Mouse (Mus musculus): ENCODE measurements around the gene Bcl2l12. TPM values are rescaled to one million over a fixed set of nuclear protein-coding genes. Genes with fewer than 3 reads are reported as not detected.

The Bcl2l12 gene
- polyA plus RNA-seq (2016; fragmentation: Nextera tagmentation; extraction: Ambion mirVana): 42.1 and 42.5 TPM in 2 replicates

DNA sequence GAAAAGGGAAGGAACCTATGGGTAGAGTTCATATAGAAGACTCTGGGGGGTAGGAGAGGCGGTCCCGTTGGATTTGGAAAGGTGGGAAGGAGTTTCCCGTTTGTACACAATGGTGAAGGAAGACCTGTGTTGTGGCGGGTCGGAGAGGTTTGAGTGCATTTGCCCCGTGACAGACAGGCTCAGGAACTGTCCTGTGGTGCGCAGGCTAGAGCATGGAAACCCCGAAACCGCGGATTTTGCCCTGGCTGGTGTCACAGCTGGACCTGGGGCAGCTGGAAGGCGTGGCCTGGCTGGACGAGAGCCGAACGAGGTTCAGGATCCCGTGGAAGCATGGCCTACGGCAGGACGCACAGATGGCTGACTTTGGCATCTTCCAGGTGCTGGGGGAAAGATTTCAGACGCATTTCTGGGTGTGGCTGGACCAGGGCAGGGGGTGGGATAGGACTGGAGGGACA is at the start of gene Bcl2l12:
Bcl2l12 (minus strand) TSS at position 212 of the 455 bp plus-strand sequence.
- peak within 1 kb of the TSS; percentile 83 for H3K4me2 ChIP-seq
- 0 out of 2 replicates have a peak, but pooled peaks have one; percentile 1 for ATAC-seq (ENCODE audit: insufficient number of reproducible peaks, low FRiP score)
- peak within 1 kb of the TSS; percentile 60 for H3K4me3 ChIP-seq
- H3K9me3 ChIP-seq (replicated peaks): no peaks in the 10 kb centered on the region
- H3K27ac ChIP-seq (ENCODE audit: poor library complexity, severe bottlenecking): peak within 1 kb of the TSS; percentile 74
- H3K4me1 ChIP-seq (replicated peaks): peaks cover 45% of the 10 kb centered on the region
- WGBS: 1% methylated on average over 18 of the region's 18 CpGs
- H3K27me3 ChIP-seq (replicated peaks): no peaks in the 10 kb centered on the region
- H3K36me3 ChIP-seq: peaks cover 68% of the 10 kb centered on the region
- H3K9ac ChIP-seq: peak within 1 kb of the TSS; percentile 87

DNA sequence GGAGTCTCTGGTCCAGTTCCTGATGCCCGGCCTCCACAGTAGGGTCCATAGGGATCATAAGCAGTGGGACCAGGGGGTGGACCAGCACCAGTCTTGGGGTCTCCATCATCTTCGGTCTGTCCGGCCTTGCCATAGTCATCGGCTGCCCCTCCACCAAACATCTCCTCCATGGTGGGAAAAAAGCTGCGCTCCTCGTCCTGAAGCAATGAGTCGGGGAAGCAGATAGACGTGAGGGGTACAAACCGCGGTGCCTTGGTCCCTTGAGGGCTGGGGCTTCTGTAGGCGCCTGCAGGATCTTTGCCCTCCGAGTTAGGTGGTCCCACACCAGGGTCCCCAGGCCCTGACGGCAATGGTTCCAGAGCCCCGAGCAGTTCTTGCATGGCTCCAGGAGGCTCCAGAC is 49.0 kb upstream of the Bcl2l12 start:
- ATAC-seq (ENCODE audit: insufficient number of reproducible peaks, low FRiP score): no peak
- H3K36me3 ChIP-seq: peaks cover 83% of the 10 kb centered on the region
- no peaks in the 10 kb centered on the region for H3K27me3 ChIP-seq (replicated peaks)
- H3K9ac ChIP-seq: no peak overlapping the region
- H3K4me2 ChIP-seq: no peak overlapping the region
- H3K27ac ChIP-seq (ENCODE audit: poor library complexity, severe bottlenecking): no peak overlapping the region
- no peak overlapping the region for H3K4me3 ChIP-seq
- no peaks in the 10 kb centered on the region for H3K9me3 ChIP-seq (replicated peaks)
- peaks cover 21% of the 10 kb centered on the region for H3K4me1 ChIP-seq (replicated peaks)
- 96% methylated on average over 14 of the region's 14 CpGs for WGBS

DNA sequence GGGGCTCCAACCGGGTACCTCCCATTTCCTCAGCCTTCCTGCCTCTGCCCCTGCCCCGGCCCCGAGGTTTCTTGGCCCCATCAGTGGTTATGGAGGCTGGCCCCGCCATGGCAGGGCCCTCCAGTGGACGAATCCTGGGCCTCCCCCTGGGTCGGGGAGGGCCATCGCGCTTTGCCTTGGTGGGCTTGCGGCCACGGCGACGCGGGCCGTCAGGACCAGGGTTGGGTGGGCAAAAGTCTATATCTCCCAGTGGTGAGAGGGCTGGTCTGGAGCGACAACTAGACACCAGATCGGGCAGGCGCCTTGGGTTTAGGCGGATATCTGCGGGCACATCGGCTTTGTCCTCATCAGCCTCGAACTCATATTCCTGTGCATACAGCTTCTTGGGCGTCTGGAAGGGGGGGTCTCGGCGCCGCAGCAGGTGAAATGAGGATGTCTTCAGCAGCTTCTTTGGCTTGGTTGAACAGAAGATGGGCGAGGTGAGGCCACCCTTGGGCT is 48.4 kb upstream of the Bcl2l12 start:
- no peak overlapping the region for H3K4me2 ChIP-seq
- no peak for ATAC-seq (ENCODE audit: insufficient number of reproducible peaks, low FRiP score)
- WGBS: 94% methylated on average over 26 of the region's 26 CpGs

DNA sequence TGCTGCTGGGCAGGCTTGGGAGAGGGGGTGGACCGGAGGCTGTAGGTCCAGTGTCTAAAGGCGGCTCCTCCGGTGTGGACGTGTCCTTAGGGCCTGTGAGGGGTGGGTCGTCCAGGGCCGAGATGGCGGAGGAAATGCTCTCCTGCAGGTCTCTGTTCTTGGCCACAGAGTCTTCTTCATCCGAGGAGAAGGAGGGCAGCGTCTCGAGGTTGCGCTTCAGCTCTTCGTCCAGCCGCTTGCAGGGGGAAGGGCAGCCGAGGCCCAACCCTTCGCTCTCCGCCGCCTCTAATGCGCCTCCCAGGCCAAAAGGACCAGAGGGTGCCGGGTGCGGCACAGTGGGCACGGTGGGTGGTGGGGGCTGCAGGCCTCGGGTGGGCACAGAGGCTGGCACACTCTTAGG is 47.2 kb upstream of the Bcl2l12 start:
- Histone ChIP-seq H3K4me2 (no peak overlapping the region), H3K27ac (ENCODE audit: poor library complexity, severe bottlenecking) (no peak overlapping the region), H3K4me3 (no peak overlapping the region), H3K9me3 (replicated peaks) (no peaks in the 10 kb centered on the region), H3K9ac (no peak overlapping the region), H3K36me3 (peaks cover 99% of the 10 kb centered on the region), H3K27me3 (replicated peaks) (no peaks in the 10 kb centered on the region), H3K4me1 (replicated peaks) (peaks cover 8% of the 10 kb centered on the region)
- 93% methylated on average over 22 of the region's 22 CpGs for WGBS
- ATAC-seq (ENCODE audit: insufficient number of reproducible peaks, low FRiP score): no peak

More for the DNA sequence above, 48.4 kb upstream of the Bcl2l12 start:
- Histone ChIP-seq H3K27ac (ENCODE audit: poor library complexity, severe bottlenecking) (no peak overlapping the region), H3K9me3 (replicated peaks) (no peaks in the 10 kb centered on the region), H3K27me3 (replicated peaks) (no peaks in the 10 kb centered on the region), H3K4me1 (replicated peaks) (peaks cover 19% of the 10 kb centered on the region), H3K4me3 (no peak overlapping the region), H3K36me3 (peaks cover 89% of the 10 kb centered on the region), H3K9ac (no peak overlapping the region)

DNA sequence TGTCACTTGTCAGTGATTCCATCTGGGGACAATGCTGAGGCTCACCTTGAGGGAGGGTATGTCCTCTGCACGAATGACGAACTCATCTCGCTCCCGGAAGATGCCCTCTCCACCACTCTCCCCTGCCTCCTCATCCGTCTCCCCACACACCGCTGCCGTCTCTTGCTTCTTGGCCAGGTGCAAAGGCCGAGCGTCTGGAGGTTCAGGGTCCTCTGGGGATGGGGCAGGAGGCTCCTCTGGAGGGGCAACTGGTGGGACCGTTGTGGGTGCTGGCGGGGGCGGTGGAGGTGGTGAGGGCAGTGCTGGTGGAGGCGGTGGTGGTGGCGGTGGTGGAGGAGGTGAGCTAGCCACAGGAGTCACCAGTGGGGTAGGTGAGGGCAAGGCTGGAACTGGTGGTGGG is 44.8 kb upstream of the Bcl2l12 start:
- no peaks in the 10 kb centered on the region for H3K4me1 ChIP-seq (replicated peaks)
- H3K27ac ChIP-seq (ENCODE audit: poor library complexity, severe bottlenecking): no peak overlapping the region
- WGBS: 97% methylated on average over 14 of the region's 14 CpGs
- H3K4me3 ChIP-seq: no peak overlapping the region
- no peaks in the 10 kb centered on the region for H3K27me3 ChIP-seq (replicated peaks)
- no peak overlapping the region for H3K9ac ChIP-seq
- no peaks in the 10 kb centered on the region for H3K9me3 ChIP-seq (replicated peaks)
- H3K4me2 ChIP-seq: no peak overlapping the region
- ATAC-seq (ENCODE audit: insufficient number of reproducible peaks, low FRiP score): no peak
- peaks cover 98% of the 10 kb centered on the region for H3K36me3 ChIP-seq

DNA sequence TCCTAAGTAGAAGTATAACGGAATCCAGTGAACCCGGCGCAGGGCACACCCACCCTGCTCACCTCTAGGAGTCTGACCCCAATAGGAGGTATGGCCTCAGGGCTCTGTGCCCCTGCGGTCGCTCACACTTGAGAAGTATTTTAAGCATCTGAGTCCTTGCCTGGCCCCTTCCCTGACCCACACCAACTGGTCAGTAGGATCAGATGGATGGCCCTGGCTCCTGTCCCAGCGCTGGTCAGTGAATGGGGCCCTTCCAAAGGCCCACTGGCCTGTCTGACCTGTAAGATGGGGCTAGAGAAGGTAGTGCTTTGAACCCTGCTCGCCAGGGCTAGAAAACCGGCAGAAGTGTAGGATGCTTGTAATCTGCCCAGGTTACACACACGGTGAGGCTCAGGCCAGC is 42.3 kb upstream of the Bcl2l12 start:
- H3K9me3 ChIP-seq (replicated peaks): no peaks in the 10 kb centered on the region
- H3K27ac ChIP-seq (ENCODE audit: poor library complexity, severe bottlenecking): no peak overlapping the region
- no peak overlapping the region for H3K4me3 ChIP-seq
- H3K36me3 ChIP-seq: peaks cover 98% of the 10 kb centered on the region
- no peak overlapping the region for H3K4me2 ChIP-seq
- no peaks in the 10 kb centered on the region for H3K27me3 ChIP-seq (replicated peaks)
- WGBS: 84% methylated on average over 9 of the region's 9 CpGs
- H3K4me1 ChIP-seq (replicated peaks): no peaks in the 10 kb centered on the region
- ATAC-seq (ENCODE audit: insufficient number of reproducible peaks, low FRiP score): no peak
- H3K9ac ChIP-seq: no peak overlapping the region

DNA sequence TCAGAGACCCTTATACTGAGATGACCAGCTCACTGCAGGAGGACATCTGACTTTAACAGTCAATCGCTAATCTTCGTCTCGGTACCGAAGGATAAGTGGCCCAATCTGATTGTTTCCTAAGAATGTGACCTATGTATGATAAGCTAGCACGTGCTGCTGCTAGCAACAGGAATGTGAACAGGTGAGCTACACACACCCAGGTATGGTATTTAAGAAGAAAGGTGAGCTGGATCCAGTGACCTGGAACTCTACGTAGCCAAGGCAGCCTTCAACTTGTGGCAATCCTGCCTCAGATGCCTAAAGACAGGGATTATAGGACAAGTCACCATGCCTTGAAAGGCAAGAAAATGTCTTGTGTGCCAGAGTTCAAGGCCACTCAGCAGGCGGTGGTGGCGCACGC is 39.9 kb upstream of the Bcl2l12 start:
- peaks cover 99% of the 10 kb centered on the region for H3K36me3 ChIP-seq
- no peaks in the 10 kb centered on the region for H3K4me1 ChIP-seq (replicated peaks)
- WGBS: 93% methylated on average over 9 of the region's 9 CpGs
- H3K27ac ChIP-seq (ENCODE audit: poor library complexity, severe bottlenecking): no peak overlapping the region
- no peak overlapping the region for H3K4me3 ChIP-seq
- no peaks in the 10 kb centered on the region for H3K27me3 ChIP-seq (replicated peaks)
- H3K9ac ChIP-seq: no peak overlapping the region
- no peak for ATAC-seq (ENCODE audit: insufficient number of reproducible peaks, low FRiP score)
- H3K9me3 ChIP-seq (replicated peaks): no peaks in the 10 kb centered on the region
- H3K4me2 ChIP-seq: no peak overlapping the region

DNA sequence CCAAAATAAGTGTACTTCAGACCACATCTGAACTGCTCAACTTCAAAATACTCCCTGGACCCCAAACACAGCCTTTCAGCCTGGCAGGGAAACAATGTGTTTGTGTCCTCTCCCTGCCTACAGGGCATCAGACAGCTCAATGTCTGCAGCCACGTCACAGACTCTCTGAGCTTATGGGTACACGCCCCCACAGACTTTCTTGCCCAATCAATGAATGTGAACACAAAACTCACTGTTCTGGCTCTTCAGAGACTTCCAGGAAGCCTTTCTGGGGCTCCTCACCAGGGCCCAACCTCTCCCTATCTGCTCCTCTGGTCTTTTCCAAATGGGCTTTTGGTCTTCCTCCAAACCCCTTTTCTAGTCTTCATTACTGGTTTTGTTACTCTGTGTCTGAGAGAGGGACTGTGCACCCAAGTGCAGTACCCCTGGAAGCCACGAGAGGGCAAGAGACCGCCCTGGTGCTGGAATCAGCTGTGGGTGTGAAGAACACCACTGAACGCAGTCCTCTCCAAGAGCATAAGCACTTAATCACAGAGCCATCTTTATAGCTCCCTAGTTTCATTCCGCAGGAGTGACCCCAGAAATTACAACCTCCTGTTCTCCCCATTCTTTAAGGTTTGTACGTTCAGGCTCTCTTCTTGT is 39.3 kb upstream of the Bcl2l12 start:
- WGBS: 69% methylated on average over 7 of the region's 7 CpGs
- no peaks in the 10 kb centered on the region for H3K9me3 ChIP-seq (replicated peaks)
- H3K9ac ChIP-seq: no peak overlapping the region
- H3K4me2 ChIP-seq: no peak overlapping the region
- H3K4me3 ChIP-seq: no peak overlapping the region
- peaks cover 99% of the 10 kb centered on the region for H3K36me3 ChIP-seq
- ATAC-seq (ENCODE audit: insufficient number of reproducible peaks, low FRiP score): no peak
- H3K27ac ChIP-seq (ENCODE audit: poor library complexity, severe bottlenecking): no peak overlapping the region
- no peaks in the 10 kb centered on the region for H3K27me3 ChIP-seq (replicated peaks)
- H3K4me1 ChIP-seq (replicated peaks): no peaks in the 10 kb centered on the region

DNA sequence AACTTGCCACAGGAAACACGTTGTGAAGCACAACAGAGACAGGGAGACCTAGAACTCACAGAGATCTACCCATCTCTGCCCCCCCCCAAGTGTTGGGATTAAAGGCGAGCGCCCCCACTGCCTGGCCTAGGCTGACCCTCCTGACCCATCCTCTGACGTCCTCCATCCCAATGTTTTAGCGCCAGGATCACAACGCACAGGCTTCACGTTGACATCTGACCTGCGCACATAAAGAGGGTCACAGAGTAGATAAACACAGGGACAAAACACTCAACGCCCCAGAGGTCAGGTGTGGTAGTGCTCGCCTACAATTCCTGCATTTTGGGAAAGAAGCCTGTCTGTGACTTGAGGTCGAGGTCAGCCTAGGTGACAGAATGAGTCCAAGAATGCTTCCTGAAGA is 38.2 kb upstream of the Bcl2l12 start:
- no peaks in the 10 kb centered on the region for H3K27me3 ChIP-seq (replicated peaks)
- no peak overlapping the region for H3K4me3 ChIP-seq
- 89% methylated on average over 11 of the region's 11 CpGs for WGBS
- no peaks in the 10 kb centered on the region for H3K4me1 ChIP-seq (replicated peaks)
- H3K9ac ChIP-seq: no peak overlapping the region
- no peak overlapping the region for H3K4me2 ChIP-seq
- H3K36me3 ChIP-seq: peaks cover 99% of the 10 kb centered on the region
- no peaks in the 10 kb centered on the region for H3K9me3 ChIP-seq (replicated peaks)
- no peak for ATAC-seq (ENCODE audit: insufficient number of reproducible peaks, low FRiP score)
- no peak overlapping the region for H3K27ac ChIP-seq (ENCODE audit: poor library complexity, severe bottlenecking)

DNA sequence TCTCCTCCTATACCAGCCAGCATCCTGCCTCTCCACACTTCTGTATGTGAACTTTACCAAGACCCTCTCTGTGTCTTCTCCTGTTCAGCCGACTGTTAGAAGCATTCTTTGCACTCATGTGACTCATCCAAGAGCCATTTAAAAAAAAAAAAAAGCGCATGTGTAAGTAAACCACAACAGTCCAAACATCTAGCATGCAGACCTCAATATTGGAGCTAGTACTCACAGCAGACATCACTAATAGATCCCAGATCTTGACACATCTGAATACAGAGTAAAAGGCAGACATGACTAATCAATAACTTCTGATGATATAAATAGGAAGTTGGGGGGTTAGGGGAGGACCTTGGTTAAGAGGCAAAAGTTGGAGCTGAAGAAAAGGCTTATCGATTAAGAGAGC is 37.1 kb upstream of the Bcl2l12 start:
- WGBS: 95% methylated on average over 3 of the region's 3 CpGs
- Histone ChIP-seq H3K4me2 (no peak overlapping the region), H3K27ac (ENCODE audit: poor library complexity, severe bottlenecking) (no peak overlapping the region), H3K36me3 (peaks cover 99% of the 10 kb centered on the region), H3K9ac (no peak overlapping the region), H3K9me3 (replicated peaks) (no peaks in the 10 kb centered on the region), H3K27me3 (replicated peaks) (no peaks in the 10 kb centered on the region), H3K4me3 (no peak overlapping the region), H3K4me1 (replicated peaks) (no peaks in the 10 kb centered on the region)
- ATAC-seq (ENCODE audit: insufficient number of reproducible peaks, low FRiP score): no peak

DNA sequence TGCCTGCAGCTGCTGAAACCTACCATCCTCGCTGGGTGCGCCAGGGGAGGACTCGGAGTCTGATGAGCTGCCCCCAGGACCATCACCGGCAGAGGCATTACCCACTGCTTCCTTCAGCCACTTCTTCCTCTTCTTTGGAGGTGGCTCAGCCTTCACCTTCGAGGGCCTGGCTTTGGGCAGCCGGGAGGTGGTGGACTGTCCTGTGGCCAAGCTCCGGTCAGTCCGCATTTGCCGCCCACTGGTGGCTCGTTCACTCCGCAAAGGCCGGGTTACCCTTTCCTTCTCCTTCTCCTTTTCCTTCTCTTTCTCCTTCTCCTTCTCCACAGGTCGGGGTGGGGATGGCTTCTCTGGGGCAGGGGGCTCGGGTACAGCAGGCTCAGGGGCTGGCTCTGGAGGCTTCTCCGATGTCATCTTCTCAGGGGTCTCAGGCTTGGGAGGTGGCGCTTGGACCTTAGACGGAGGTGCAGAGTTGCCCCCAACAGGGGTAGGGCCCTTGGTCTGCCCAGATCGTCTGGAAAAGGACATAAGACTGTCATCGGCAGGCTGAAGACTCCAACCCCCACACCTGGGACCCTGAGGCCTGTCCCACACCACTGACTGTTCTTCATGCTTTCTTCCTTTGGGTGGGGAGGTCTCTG is 35.3 kb upstream of the Bcl2l12 start:
- Histone ChIP-seq H3K4me1 (replicated peaks) (no peaks in the 10 kb centered on the region), H3K4me3 (no peak overlapping the region), H3K4me2 (no peak overlapping the region), H3K27ac (ENCODE audit: poor library complexity, severe bottlenecking) (no peak overlapping the region), H3K9ac (no peak overlapping the region), H3K9me3 (replicated peaks) (no peaks in the 10 kb centered on the region), H3K27me3 (replicated peaks) (no peaks in the 10 kb centered on the region), H3K36me3 (peaks cover 99% of the 10 kb centered on the region)
- ATAC-seq (ENCODE audit: insufficient number of reproducible peaks, low FRiP score): no peak
- WGBS: 93% methylated on average over 19 of the region's 19 CpGs
